Mouse (Mus musculus): ENCODE measurements at regions not wholly inside any gene's neighbourhood (a gene's known extent, or its start where the extent isn't known, plus 50 kb on each side); places are given as distances from the start of the nearest gene placed in this dataset.
"Not testable (repeated sequence)": the region's sequence is repeated elsewhere in the genome, so short reads cannot be mapped to it uniquely, and the experiment has no call there.

- ATAC-seq (replicated peaks in 1 of 2; ENCODE audit: insufficient read depth in 1 of 2, low FRiP score in 2 of 2, low TSS enrichment in 1 of 2, low read depth in 1 of 2, poor library complexity in 2 of 2, severe bottlenecking in 2 of 2) = no peak
Measured at GRCm38 (mm10) chr4:84173441-84173840, 501.6 kb downstream of the Bnc2 start.

- not testable (repeated sequence) for ATAC-seq (replicated peaks in 1 of 2; ENCODE audit: insufficient read depth in 1 of 2, low FRiP score in 2 of 2, low TSS enrichment in 1 of 2, low read depth in 1 of 2, poor library complexity in 2 of 2, severe bottlenecking in 2 of 2)
Measured at GRCm38 (mm10) chr4:84176457-84176856, 498.6 kb downstream of the Bnc2 start.

GRCm38 (mm10) chr4:84177827-84178226, 497.2 kb downstream of the Bnc2 start:
- no peak for ATAC-seq (replicated peaks in 1 of 2; ENCODE audit: insufficient read depth in 1 of 2, low FRiP score in 2 of 2, low TSS enrichment in 1 of 2, low read depth in 1 of 2, poor library complexity in 2 of 2, severe bottlenecking in 2 of 2)

- ATAC-seq (replicated peaks in 1 of 2; ENCODE audit: insufficient read depth in 1 of 2, low FRiP score in 2 of 2, low TSS enrichment in 1 of 2, low read depth in 1 of 2, poor library complexity in 2 of 2, severe bottlenecking in 2 of 2) = no peak
Measured at GRCm38 (mm10) chr4:84184436-84184835, 490.6 kb downstream of the Bnc2 start.

- ATAC-seq (replicated peaks in 1 of 2; ENCODE audit: insufficient read depth in 1 of 2, low FRiP score in 2 of 2, low TSS enrichment in 1 of 2, low read depth in 1 of 2, poor library complexity in 2 of 2, severe bottlenecking in 2 of 2) = no peak
Measured at GRCm38 (mm10) chr4:84184844-84185243, 490.2 kb downstream of the Bnc2 start.

GRCm38 (mm10) chr4:84189315-84189714, 485.8 kb downstream of the Bnc2 start:
- no peak for ATAC-seq (replicated peaks in 1 of 2; ENCODE audit: insufficient read depth in 1 of 2, low FRiP score in 2 of 2, low TSS enrichment in 1 of 2, low read depth in 1 of 2, poor library complexity in 2 of 2, severe bottlenecking in 2 of 2)

- no peak; a peak in 1 of 4 replicates for ATAC-seq (replicated peaks in 1 of 2; ENCODE audit: insufficient read depth in 1 of 2, low FRiP score in 2 of 2, low TSS enrichment in 1 of 2, low read depth in 1 of 2, poor library complexity in 2 of 2, severe bottlenecking in 2 of 2)
Measured at GRCm38 (mm10) chr4:84191303-84191702, 483.8 kb downstream of the Bnc2 start.

GRCm38 (mm10) chr4:84192301-84192700, 482.8 kb downstream of the Bnc2 start:
- ATAC-seq (replicated peaks in 1 of 2; ENCODE audit: insufficient read depth in 1 of 2, low FRiP score in 2 of 2, low TSS enrichment in 1 of 2, low read depth in 1 of 2, poor library complexity in 2 of 2, severe bottlenecking in 2 of 2) = no peak

GRCm38 (mm10) chr4:84196732-84197131, 478.3 kb downstream of the Bnc2 start:
- ATAC-seq (replicated peaks in 1 of 2; ENCODE audit: insufficient read depth in 1 of 2, low FRiP score in 2 of 2, low TSS enrichment in 1 of 2, low read depth in 1 of 2, poor library complexity in 2 of 2, severe bottlenecking in 2 of 2) = no peak

GRCm38 (mm10) chr4:84198176-84198575, 476.9 kb downstream of the Bnc2 start:
- ATAC-seq (replicated peaks in 1 of 2; ENCODE audit: insufficient read depth in 1 of 2, low FRiP score in 2 of 2, low TSS enrichment in 1 of 2, low read depth in 1 of 2, poor library complexity in 2 of 2, severe bottlenecking in 2 of 2) = no peak

GRCm38 (mm10) chr4:84199181-84199656, 475.9 kb downstream of the Bnc2 start:
- ATAC-seq (replicated peaks in 1 of 2; ENCODE audit: insufficient read depth in 1 of 2, low FRiP score in 2 of 2, low TSS enrichment in 1 of 2, low read depth in 1 of 2, poor library complexity in 2 of 2, severe bottlenecking in 2 of 2) = no peak

GRCm38 (mm10) chr4:84201001-84201400, 474.1 kb downstream of the Bnc2 start:
- no peak for ATAC-seq (replicated peaks in 1 of 2; ENCODE audit: insufficient read depth in 1 of 2, low FRiP score in 2 of 2, low TSS enrichment in 1 of 2, low read depth in 1 of 2, poor library complexity in 2 of 2, severe bottlenecking in 2 of 2)

- no peak for ATAC-seq (replicated peaks in 1 of 2; ENCODE audit: insufficient read depth in 1 of 2, low FRiP score in 2 of 2, low TSS enrichment in 1 of 2, low read depth in 1 of 2, poor library complexity in 2 of 2, severe bottlenecking in 2 of 2)
Measured at GRCm38 (mm10) chr4:84202231-84202630, 472.8 kb downstream of the Bnc2 start.

- no peak for ATAC-seq (replicated peaks in 1 of 2; ENCODE audit: insufficient read depth in 1 of 2, low FRiP score in 2 of 2, low TSS enrichment in 1 of 2, low read depth in 1 of 2, poor library complexity in 2 of 2, severe bottlenecking in 2 of 2)
Measured at GRCm38 (mm10) chr4:84203680-84204079, 471.4 kb downstream of the Bnc2 start.

GRCm38 (mm10) chr4:84204777-84205176, 470.3 kb downstream of the Bnc2 start:
- no peak for ATAC-seq (replicated peaks in 1 of 2; ENCODE audit: insufficient read depth in 1 of 2, low FRiP score in 2 of 2, low TSS enrichment in 1 of 2, low read depth in 1 of 2, poor library complexity in 2 of 2, severe bottlenecking in 2 of 2)

- no peak for ATAC-seq (replicated peaks in 1 of 2; ENCODE audit: insufficient read depth in 1 of 2, low FRiP score in 2 of 2, low TSS enrichment in 1 of 2, low read depth in 1 of 2, poor library complexity in 2 of 2, severe bottlenecking in 2 of 2)
Measured at GRCm38 (mm10) chr4:84208175-84208574, 466.9 kb downstream of the Bnc2 start.

GRCm38 (mm10) chr4:84209538-84209937, 465.5 kb downstream of the Bnc2 start:
- ATAC-seq (replicated peaks in 1 of 2; ENCODE audit: insufficient read depth in 1 of 2, low FRiP score in 2 of 2, low TSS enrichment in 1 of 2, low read depth in 1 of 2, poor library complexity in 2 of 2, severe bottlenecking in 2 of 2) = no peak

GRCm38 (mm10) chr4:84211311-84211875, 463.7 kb downstream of the Bnc2 start:
- ATAC-seq (replicated peaks in 1 of 2; ENCODE audit: insufficient read depth in 1 of 2, low FRiP score in 2 of 2, low TSS enrichment in 1 of 2, low read depth in 1 of 2, poor library complexity in 2 of 2, severe bottlenecking in 2 of 2) = no peak

- no peak for ATAC-seq (replicated peaks in 1 of 2; ENCODE audit: insufficient read depth in 1 of 2, low FRiP score in 2 of 2, low TSS enrichment in 1 of 2, low read depth in 1 of 2, poor library complexity in 2 of 2, severe bottlenecking in 2 of 2)
Measured at GRCm38 (mm10) chr4:84212004-84212403, 463.1 kb downstream of the Bnc2 start.

Measured in hematopoietic stem cell, adult 5-6 weeks (primary cell).